Comparison of ENCODE assay signal across 8 mouse cellular contexts in the genomic region with DNA sequence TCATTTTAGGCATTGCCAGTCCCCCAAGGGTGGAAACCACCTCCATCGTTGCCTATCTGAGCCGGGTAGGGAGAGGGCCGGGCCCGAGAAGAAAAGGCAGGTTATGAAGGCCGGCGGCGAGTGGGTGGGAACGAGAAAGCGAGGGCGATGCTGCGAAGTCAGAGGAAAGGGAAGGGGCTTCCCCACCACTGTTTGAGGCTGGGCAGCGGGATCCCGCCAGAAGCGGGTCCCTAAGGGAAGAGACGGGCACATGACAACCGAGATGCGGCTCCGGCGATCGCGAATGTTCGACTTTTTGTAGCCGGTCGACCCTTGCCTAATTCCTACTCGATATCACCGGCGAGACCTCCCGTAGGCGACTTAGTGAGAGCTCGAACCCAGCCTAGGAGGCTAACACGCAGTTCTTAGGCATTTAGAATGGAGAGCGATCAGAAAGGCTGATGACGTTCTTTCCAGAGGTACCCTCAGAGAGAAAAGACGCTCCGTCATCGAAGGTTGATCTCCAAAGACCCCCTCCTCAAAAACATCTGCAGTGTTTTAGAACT. TPM values are rescaled to one million over a fixed set of nuclear protein-coding genes. Genes with fewer than 3 reads are reported as not detected.
DNase-seq lines count a peak whose midpoint lies in the region; ATAC-seq and TF ChIP-seq lines count a peak whose summit lies in the region.

No protein-coding gene starts in this region.

- H3K9ac ChIP-seq in heart, embryonic 12.5 days = peak overlapping the region; percentile 88
- H3K9ac ChIP-seq in forebrain, embryonic 15.5 days (replicated peaks) = peak overlapping the region; percentile 87

- H3K27me3 ChIP-seq in heart, embryonic 12.5 days (replicated peaks) = no peaks in the 10 kb centered on the region
- no peaks in the 10 kb centered on the region for H3K27me3 ChIP-seq in forebrain, embryonic 15.5 days

- H3K27ac ChIP-seq in heart, embryonic 12.5 days (ENCODE audit: poor library complexity, severe bottlenecking) = peak overlapping the region; percentile 98
- H3K27ac ChIP-seq in forebrain, embryonic 15.5 days (replicated peaks) = peak overlapping the region; percentile 100
- peak overlapping the region; percentile 94 for H3K27ac ChIP-seq in olfactory bulb, adult 2 months (ENCODE audit: insufficient read depth, low read depth, low read length)

- no peak for DNase-seq in heart, postnatal 14 days
- peak; percentile 44 for DNase-seq in 3T3-L1 (ENCODE audit: low read depth, low spot score)
- peak; percentile 34 for DNase-seq in adipocyte (ENCODE audit: low spot score)
- peak; percentile 44 for DNase-seq in liver
- DNase-seq in layer of hippocampus, adult 9-11 months = no peak

- no peak for ATAC-seq in heart, embryonic 12.5 days (ENCODE audit: insufficient number of reproducible peaks, low FRiP score)
- ATAC-seq in forebrain, embryonic 15.5 days (replicated peaks) = peak; percentile 32

- H3K4me3 ChIP-seq in heart, embryonic 12.5 days = peak overlapping the region; percentile 98
- peak overlapping the region; percentile 89 for H3K4me3 ChIP-seq in forebrain, embryonic 15.5 days
- peak overlapping the region; percentile 100 for H3K4me3 ChIP-seq in olfactory bulb, adult 2 months (ENCODE audit: insufficient read depth, low read depth, low read length)

- under 1% methylated on average over 36 of the region's 36 CpGs for whole genome bisulfite sequencing in heart, embryonic 12.5 days
- WGBS in forebrain, embryonic 15.5 days = under 1% methylated on average over 36 of the region's 36 CpGs
- WGBS in olfactory bulb, adult 2 months = under 1% methylated on average over 36 of the region's 36 CpGs

- no peak for TF ChIP-seq CTCF in olfactory bulb, adult 2 months (IDR thresholded peaks at IDR 0.05; ENCODE audit: insufficient read depth, low read depth, low read length)

- H3K36me3 ChIP-seq in heart, embryonic 12.5 days = 0 out of 2 replicates have a peak, but pooled peaks cover 3% of the 10 kb centered on the region
- no peaks in the 10 kb centered on the region for H3K36me3 ChIP-seq in forebrain, embryonic 15.5 days

- peak overlapping the region; percentile 96 for H3K4me2 ChIP-seq in heart, embryonic 12.5 days
- H3K4me2 ChIP-seq in forebrain, embryonic 15.5 days (replicated peaks) = peak overlapping the region; percentile 90

- TF ChIP-seq POLR2A in olfactory bulb, adult 2 months (IDR thresholded peaks at IDR 0.05; ENCODE audit: insufficient read depth, low read depth, low read length) = no peak

- H3K4me1 ChIP-seq in heart, embryonic 12.5 days (replicated peaks) = peaks cover 15% of the 10 kb centered on the region
- H3K4me1 ChIP-seq in forebrain, embryonic 15.5 days = peaks cover 27% of the 10 kb centered on the region
- no peaks in the 10 kb centered on the region for H3K4me1 ChIP-seq in olfactory bulb, adult 2 months (ENCODE audit: control insufficient read depth, insufficient read depth, low read length)

- intact Hi-C loops in heart, postnatal 14 days (cut with DNase I) = loop anchor here (2.0 to 5.0 kb wide), 4 partner anchors 41 to 376 kb away; a partner anchor contains a TSS

- no peaks in the 10 kb centered on the region for H3K9me3 ChIP-seq in heart, embryonic 12.5 days (replicated peaks)
- H3K9me3 ChIP-seq in forebrain, embryonic 15.5 days = no peaks in the 10 kb centered on the region

RNA-seq across cellular contexts. Expression of a gene that starts 1.2 kb away (rescaled TPM):
- polyA plus RNA-seq in heart, embryonic 12.5 days (2016; fragmentation: Nextera tagmentation; extraction: Ambion mirVana) = 32.3 and 34.2 TPM in 2 replicates
- 10 to 100 TPM; 39.5 to 44.4 TPM for total RNA-seq in heart, postnatal 14 days (2021)
- 30.6 and 30.8 TPM in 2 replicates for polyA plus RNA-seq in forebrain, embryonic 15.5 days (2015; fragmentation: Nextera tagmentation; extraction: Ambion mirVana)
- polyA plus RNA-seq in olfactory bulb, adult 2 months (2012; ENCODE audit: insufficient read depth, insufficient read length, low replicate concordance, missing spikeins) = 387 TPM in 1 of 2 replicates, not detected in the other

RNA-seq across cellular contexts. Expression of a gene that starts 51.1 kb away (rescaled TPM):
- polyA plus RNA-seq in heart, embryonic 12.5 days (2016; fragmentation: Nextera tagmentation; extraction: Ambion mirVana) = 0.98 and 1.2 TPM in 2 replicates
- 1 to 10 TPM in 1 of 2 experiments, under 1 TPM in 1; 0.61 to 1.0 TPM for total RNA-seq in heart, postnatal 14 days (2021)
- 69.5 and 71.9 TPM in 2 replicates for polyA plus RNA-seq in forebrain, embryonic 15.5 days (2015; fragmentation: Nextera tagmentation; extraction: Ambion mirVana)
- polyA plus RNA-seq in olfactory bulb, adult 2 months (2012; ENCODE audit: insufficient read depth, insufficient read length, low replicate concordance, missing spikeins) = not detected in 2 replicates

Comparison
In these comparisons a context has a peak if more than half of its experiments do, and no peak if none do; other contexts are left out.
1. DNase-seq: peak in 3T3-L1 (single experiment), adipocyte (single experiment) and liver (single experiment); none in heart, postnatal 14 days (0 of 2) and layer of hippocampus, adult 9-11 months (single experiment).
2. Peak in every context shown above with its lines, with median percentiles within 50 percentile points of each other: H3K27ac ChIP-seq and H3K4me3 ChIP-seq.